Mouse (Mus musculus) CH12.LX (cell line): ENCODE results near the gene Tmem8b. TPM values are rescaled to one million over a fixed set of nuclear protein-coding genes. Genes with fewer than 3 reads are reported as not detected.

Experiments used
- DNase-seq: peaks from one replicate; pipeline ENCODE4 v3.0.0-alpha.2; 2013; ENCODE audit errors: extremely low read depth
- H3K27ac ChIP-seq: 2 replicates; pipeline ENCODE4 v1.5.1; 2012; ENCODE audit warnings: low read depth, mild to moderate bottlenecking, control low read depth, moderate library complexity; ENCODE audit not compliant: insufficient read depth
- H3K27me3 ChIP-seq: replicated peaks from 2 replicates; pipeline ENCODE3; 2012; ENCODE audit warnings: inconsistent platforms
- H3K36me3 ChIP-seq, 2 experiments: replicated peaks in 1 of 2; 2 replicates each; pipeline versions ENCODE3 to v1.6.1; 2012; ENCODE audit warnings: inconsistent platforms in 1 of 2, low read length in 1 of 2, mild to moderate bottlenecking in 1 of 2, mixed read lengths in 1 of 2, moderate library complexity in 1 of 2; ENCODE audit not compliant: control insufficient read depth in 1 of 2, insufficient read depth in 1 of 2
- H3K4me1 ChIP-seq, 2 experiments: 2 replicates each; pipeline ENCODE4 v1.6.1; 2012; ENCODE audit warnings: inconsistent platforms in 1 of 2, moderate library complexity in 1 of 2; ENCODE audit not compliant: insufficient read depth in 2 of 2, control insufficient read depth in 1 of 2
- H3K4me2 ChIP-seq: 2 replicates; pipeline ENCODE4 v1.6.1; 2012; ENCODE audit warnings: low read depth, mild to moderate bottlenecking, control low read depth; ENCODE audit not compliant: poor library complexity, insufficient read depth, severe bottlenecking
- H3K4me3 ChIP-seq, 3 experiments: fragments of 150-350 bp in 1 of 3; sonication (generic) in 1 of 3; replicated peaks in 1 of 3; 2 replicates each; pipeline versions ENCODE3 to v1.5.1; 2011 to 2012; ENCODE audit warnings: low read depth in 2 of 3, low read length in 2 of 3, mild to moderate bottlenecking in 2 of 3, moderate library complexity in 2 of 3, control low read depth in 1 of 3, improper control_type of control experiment in 1 of 3, inconsistent platforms in 1 of 3, mixed read lengths in 1 of 3; ENCODE audit not compliant: poor library complexity in 1 of 3
- H3K79me2 ChIP-seq: replicated peaks from 2 replicates; pipeline ENCODE4 v1.6.1; 2012; ENCODE audit warnings: mild to moderate bottlenecking, moderate library complexity; ENCODE audit not compliant: control insufficient read depth, poor library complexity, insufficient read depth, severe bottlenecking; ENCODE audit errors: extremely low read depth
- H3K9ac ChIP-seq: 2 replicates; pipeline ENCODE4 v1.6.1; 2012; ENCODE audit warnings: low read depth, mild to moderate bottlenecking, control low read depth, moderate library complexity; ENCODE audit not compliant: insufficient read depth
- H3K9me3 ChIP-seq: replicated peaks from 2 replicates; pipeline ENCODE3; 2012; ENCODE audit warnings: low read length, inconsistent platforms, mixed read lengths
- JUN ChIP-seq: IDR thresholded peaks from 2 replicates; pipeline ENCODE4 v1.6.1; 2011; ENCODE audit warnings: low read depth, mild to moderate bottlenecking, low read length, improper control_type of control experiment, moderate library complexity; ENCODE audit not compliant: insufficient read depth
- KAT2A ChIP-seq: IDR thresholded peaks from 2 replicates; pipeline ENCODE4 v1.6.1; 2012; ENCODE audit warnings: low read length, improper control_type of control experiment, inconsistent platforms; ENCODE audit not compliant: insufficient replicate concordance
- MAFK ChIP-seq: IDR thresholded peaks from 2 replicates; pipeline ENCODE4 v1.6.1; 2011; ENCODE audit warnings: low read length, improper control_type of control experiment; ENCODE audit not compliant: insufficient replicate concordance
- MAZ ChIP-seq: IDR thresholded peaks from 2 replicates; pipeline ENCODE4 v1.6.1; 2012; ENCODE audit warnings: low read depth, mild to moderate bottlenecking, inconsistent platforms, low read length, improper control_type of control experiment, moderate library complexity
- POLR2AphosphoS2 ChIP-seq: IDR thresholded peaks from 2 replicates; pipeline ENCODE4 v1.6.1; 2011; ENCODE audit warnings: low read depth, low read length, improper control_type of control experiment
- RAD21 ChIP-seq: IDR thresholded peaks from 2 replicates; pipeline ENCODE4 v1.6.1; 2011; ENCODE audit warnings: low read depth, mild to moderate bottlenecking, low read length, improper control_type of control experiment, moderate library complexity
- RCOR1 ChIP-seq: conservative IDR thresholded peaks from 2 replicates; pipeline ENCODE4 v1.6.1; 2012; ENCODE audit warnings: low read depth, mild to moderate bottlenecking, inconsistent platforms, low read length, improper control_type of control experiment
- TBP ChIP-seq: conservative IDR thresholded peaks from 2 replicates; pipeline ENCODE4 v1.6.1; 2011; ENCODE audit warnings: low read depth, low read length, improper control_type of control experiment
- TCF12 ChIP-seq: IDR thresholded peaks from 2 replicates; pipeline ENCODE4 v1.6.1; 2014; ENCODE audit warnings: low read depth, mild to moderate bottlenecking, inconsistent platforms, low read length, improper control_type of control experiment
- USF2 ChIP-seq: conservative IDR thresholded peaks from 2 replicates; pipeline ENCODE4 v1.6.1; 2011; ENCODE audit warnings: low read depth, low read length, improper control_type of control experiment
- ZC3H11A ChIP-seq: IDR thresholded peaks from 2 replicates; pipeline ENCODE4 v1.6.1; 2012; ENCODE audit warnings: low read depth, mild to moderate bottlenecking, inconsistent platforms, low read length, improper control_type of control experiment
- ZKSCAN1 ChIP-seq: IDR thresholded peaks from 2 replicates; pipeline ENCODE4 v1.6.1; 2012; ENCODE audit warnings: low read depth, inconsistent platforms, low read length, improper control_type of control experiment, borderline replicate concordance
- dilution Hi-C: fragments of 300-500 bp; cut with MboI; formaldehyde crosslinking; loops from 2 replicates; pipeline ENCODE4 v1.14.3; 2020; ENCODE audit warnings: low sequenced_read_pairs; ENCODE audit not compliant: extremely low pct_unique_long_range_greater_than_20kb, extremely low pct_ligation_motif_present
- in situ Hi-C: fragments of 300-500 bp; cut with MboI; formaldehyde crosslinking; loops from 3 replicates; pipeline ENCODE4 v1.14.3; 2019; ENCODE audit warnings: low sequenced_read_pairs, low pct_ligation_motif_present, low pct_unique_long_range_greater_than_20kb, mixed read lengths
- polyA plus RNA-seq: library from polyadenylated mRNA; unstranded; fragments of >175 nt; gene quantifications from 2 replicates; pipeline ENCODE4 v1.2.1, GENCODE M21; 2012; ENCODE audit warnings: low read depth; ENCODE audit not compliant: insufficient read length
- total RNA-seq, 2 experiments: library from RNA; depleted of rRNA; stranded (reverse); fragments of 300-350 nt in 1 of 2; fragments of >200 nt in 1 of 2; gene quantifications; 2 replicates each; pipeline ENCODE4 v1.2.3; 2012 to 2014

Tmem8b gene
- total and polyA plus RNA-seq, 3 experiments, result 0.26 to 0.47 TPM; not detected in 1

- dilution Hi-C loops (no loop called here), in situ Hi-C loops (loop anchor here (10.0 to 25.0 kb wide), 2 partner anchors 122 to 254 kb away; partner anchors contain the start of genes Ccin and Olfr155)
- Histone ChIP-seq H3K27ac (no peak overlapping the region), H3K4me3 (no peak overlapping the region), H3K4me2 (no peak overlapping the region), H3K4me1 (no peaks in the 10 kb centered on the region), H3K9me3 (no peaks in the 10 kb centered on the region), H3K9ac (no peak overlapping the region), H3K27me3 (peaks cover 89% of the 10 kb centered on the region), H3K79me2 (no peaks in the 10 kb centered on the region), H3K36me3 (no peaks in the 10 kb centered on the region)
- TF ChIP-seq RCOR1, result no peak
- no peak for TF ChIP-seq JUN
- TF ChIP-seq MAFK, result no peak
- TF ChIP-seq KAT2A, result no peak
- DNase-seq, result no peak
Measured at GRCm38 (mm10) chr4:43733186-43733585, 64.4 kb downstream of the Tmem8b start.

- Histone ChIP-seq H3K4me1 (peaks cover 0 to 2% of the 10 kb centered on the region in 2 experiments; a peak in 1 of 4 replicates), H3K4me2 (no peak overlapping the region), H3K9me3 (no peaks in the 10 kb centered on the region), H3K36me3 (no peaks in the 10 kb centered on the region), H3K79me2 (no peaks in the 10 kb centered on the region), H3K4me3 (no peak overlapping the region), H3K27ac (no peak overlapping the region), H3K9ac (no peak overlapping the region), H3K27me3 (peaks cover 56% of the 10 kb centered on the region)
- in situ Hi-C loops, result loop anchor here (10.0 to 25.0 kb wide), 2 partner anchors 118 to 250 kb away; partner anchors contain the start of genes Ccin and Olfr155
- dilution Hi-C loops, result no loop called here
- TF ChIP-seq MAZ, result no peak
- no peak for TF ChIP-seq KAT2A
- no peak for TF ChIP-seq USF2
- TF ChIP-seq TBP, result no peak
- TF ChIP-seq ZC3H11A, result no peak
- TF ChIP-seq RAD21, result no peak
- no peak for TF ChIP-seq POLR2AphosphoS2
- TF ChIP-seq ZKSCAN1, result no peak
- TF ChIP-seq RCOR1, result no peak
- no peak for TF ChIP-seq TCF12
- DNase-seq, result no peak
Measured at GRCm38 (mm10) chr4:43737144-43737543, 68.4 kb downstream of the Tmem8b start.
